Mouse (Mus musculus) cerebellum, postnatal 36 days (tissue): ENCODE data around the gene Olfr548-ps1.
A peak's percentile ranks its signal among the peaks of the same experiment; 100 is the strongest.
"Not testable (repeated sequence)": the region's sequence is repeated elsewhere in the genome, so short reads cannot be mapped to it uniquely, and the experiment has no call there.

ENCODE experiments used
- DNase-seq, 2 experiments: peaks; one replicate each; pipeline ENCODE4 v3.0.0; 2021 to 2022; ENCODE audit warnings: mixed read lengths in 2 of 2

The Olfr548-ps1 gene

GRCm38 (mm10) chr7:102540596-102540995 lies at the start of gene Olfr548-ps1:
Gene Olfr548-ps1 (plus strand): TSS chr7:102540896.
- no peak for DNase-seq

DNA sequence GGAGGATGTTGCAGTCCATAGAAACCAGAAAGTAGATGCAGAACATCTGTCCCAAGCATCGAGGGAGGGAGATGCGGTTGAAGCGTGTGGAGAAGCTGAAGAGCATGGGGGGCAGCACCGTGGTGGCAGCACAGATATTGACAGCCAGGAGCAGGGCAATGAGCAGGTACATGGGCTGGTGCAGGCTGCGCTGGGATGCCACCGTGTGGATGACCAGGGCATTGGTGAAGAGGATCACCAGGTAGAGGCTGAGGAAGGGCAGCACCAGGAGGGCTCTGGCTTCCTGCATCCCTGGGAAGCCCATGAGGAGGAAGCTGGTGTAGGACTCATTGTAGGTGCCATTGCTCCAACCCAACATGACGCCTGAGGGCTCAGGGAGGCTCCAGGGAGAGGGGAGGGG lies 46.3 kb upstream of the Olfr548-ps1 start:
- DNase-seq, result not testable (repeated sequence)

DNA sequence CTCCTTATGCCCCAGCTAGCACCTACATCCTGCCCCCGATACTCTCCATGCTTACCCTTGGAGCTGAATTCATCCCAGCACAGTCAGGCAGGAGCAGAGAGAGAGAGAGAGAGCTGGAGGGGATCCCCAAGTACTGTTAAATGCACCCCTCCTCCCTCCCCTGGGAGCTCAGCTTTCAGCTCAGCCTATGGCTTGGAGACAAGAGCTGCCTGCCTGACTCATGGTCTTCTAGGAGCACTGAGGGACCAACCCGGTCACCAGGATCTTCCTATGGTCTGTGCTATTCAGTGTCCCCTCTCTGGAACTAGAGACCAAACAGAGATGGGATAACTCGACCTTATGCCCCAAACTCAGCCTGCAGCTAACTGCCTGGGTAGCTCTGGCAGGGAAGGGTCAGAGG lies 41.2 kb upstream of the Olfr548-ps1 start, which contains the start of gene Olfr545:
Olfr545 (minus strand) TSS at position 101 of the 400 bp plus-strand sequence.
- DNase-seq, result no peak

GRCm38 (mm10) chr7:102501986-102502385 lies 38.7 kb upstream of the Olfr548-ps1 start:
- peak; percentile 35 to 50 for DNase-seq

GRCm38 (mm10) chr7:102506848-102507247 lies 33.8 kb upstream of the Olfr548-ps1 start:
- peak; percentile 78 to 87 for DNase-seq

DNA sequence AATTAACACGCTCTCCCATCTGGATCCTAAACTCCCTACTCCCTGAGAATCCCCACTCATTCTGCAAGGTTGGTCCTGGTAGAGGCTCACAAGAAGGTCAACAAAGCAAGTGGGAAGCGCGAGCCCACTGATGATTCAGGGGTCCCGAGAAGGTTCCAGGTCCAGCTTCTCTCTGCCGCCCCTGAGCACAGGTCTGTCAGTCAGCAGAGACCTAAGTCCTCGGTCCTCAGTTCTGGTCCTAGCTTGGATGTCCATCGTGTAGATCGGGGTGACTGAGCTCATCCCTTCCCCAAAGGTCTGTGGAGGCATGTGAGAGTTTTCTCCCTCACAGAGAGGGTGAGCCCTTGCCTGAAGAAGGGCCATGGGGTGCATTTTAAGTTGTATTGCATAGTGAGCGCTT lies 32.6 kb upstream of the Olfr548-ps1 start:
- DNase-seq, result no peak

DNA sequence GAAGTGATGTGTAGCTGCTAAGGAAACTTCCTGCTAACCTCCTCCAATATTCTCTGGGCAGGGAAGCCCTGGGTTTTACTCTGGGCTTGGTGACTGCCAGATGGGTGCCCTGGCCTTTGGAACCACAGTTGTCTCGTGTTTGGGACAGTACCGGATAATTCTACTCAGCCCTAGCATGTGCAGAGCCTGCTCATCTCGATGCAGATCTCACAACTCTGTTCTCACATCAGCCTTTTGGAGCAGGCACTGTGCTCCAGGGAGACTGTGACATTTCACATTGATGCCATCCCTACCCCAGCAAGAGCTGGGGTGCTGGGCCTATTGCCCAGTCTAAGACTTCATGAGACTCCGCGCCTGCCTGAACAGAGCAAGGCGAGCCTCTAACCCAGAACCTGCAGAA lies 32.0 kb upstream of the Olfr548-ps1 start:
- no peak for DNase-seq

DNA sequence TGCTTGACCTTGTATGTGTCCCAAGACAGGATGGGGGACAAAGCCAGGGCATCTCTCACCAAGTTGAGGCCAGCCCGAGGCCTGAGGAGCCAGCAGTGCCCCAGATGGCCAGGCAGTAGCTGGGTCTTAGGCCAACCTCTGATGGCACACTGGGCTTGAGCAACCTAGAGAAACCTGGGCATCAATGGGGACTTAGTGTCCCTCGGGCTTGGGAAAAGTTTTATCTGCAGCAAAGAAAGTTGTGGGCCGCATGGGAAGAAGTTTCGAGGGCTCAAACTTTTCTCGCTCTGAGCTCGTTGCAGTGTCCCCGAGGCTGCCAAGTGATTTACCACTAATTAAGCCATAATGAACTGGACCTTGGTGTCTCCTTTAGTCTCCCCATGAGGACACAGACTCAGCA lies 31.0 kb upstream of the Olfr548-ps1 start:
- DNase-seq, result no peak

DNA sequence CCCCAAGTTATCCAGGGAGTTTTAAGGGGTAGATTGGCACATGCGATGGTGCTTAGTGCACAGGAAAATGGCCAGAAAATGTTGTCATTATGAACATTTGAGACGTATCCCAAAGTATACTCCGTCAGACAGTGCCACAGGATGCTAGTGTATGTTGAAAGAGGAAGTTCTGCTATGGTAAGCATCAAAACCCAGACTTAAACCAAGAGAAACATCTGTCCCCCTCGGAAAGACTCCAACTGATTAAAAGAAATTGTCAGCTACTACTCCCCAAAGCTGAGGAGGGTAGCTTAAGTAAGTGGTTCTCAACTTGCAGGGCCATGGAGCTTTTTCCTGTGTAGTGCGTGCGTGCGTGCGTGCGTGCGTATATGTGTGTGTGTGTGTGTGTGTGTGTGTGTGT lies 28.8 kb upstream of the Olfr548-ps1 start:
- no peak for DNase-seq

DNA sequence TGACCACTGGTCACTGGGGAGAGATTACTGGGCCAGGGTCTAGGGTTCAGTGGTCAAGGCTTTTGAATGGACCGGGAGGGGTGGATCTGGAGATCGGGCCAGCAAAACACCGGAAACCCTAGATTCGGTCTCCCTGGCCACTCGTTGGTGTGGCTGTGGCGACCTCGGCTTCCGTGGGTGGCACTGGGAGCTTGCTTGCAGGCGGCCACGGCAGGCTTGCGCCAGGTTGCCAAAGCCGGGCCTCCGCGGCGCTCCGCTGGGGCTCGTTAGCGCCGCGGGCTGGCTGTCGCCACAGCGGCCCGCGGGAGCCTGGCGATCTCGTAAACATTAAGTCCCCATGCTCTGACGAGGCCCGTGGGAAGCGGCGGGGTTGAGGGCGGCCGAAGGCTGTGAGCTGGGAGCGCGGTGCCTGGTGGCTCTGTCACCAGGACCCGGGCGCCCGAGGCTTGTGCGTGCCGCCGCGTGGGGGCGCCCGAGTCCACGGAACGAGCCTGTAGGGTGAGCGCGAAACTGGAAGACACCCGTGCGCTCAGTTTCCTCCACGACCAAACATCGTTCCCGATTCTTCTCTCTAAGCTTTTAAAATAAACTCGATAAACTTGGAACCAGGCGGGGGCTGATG lies 27.8 kb upstream of the Olfr548-ps1 start:
- DNase-seq, result peak; percentile 87 to 90

DNA sequence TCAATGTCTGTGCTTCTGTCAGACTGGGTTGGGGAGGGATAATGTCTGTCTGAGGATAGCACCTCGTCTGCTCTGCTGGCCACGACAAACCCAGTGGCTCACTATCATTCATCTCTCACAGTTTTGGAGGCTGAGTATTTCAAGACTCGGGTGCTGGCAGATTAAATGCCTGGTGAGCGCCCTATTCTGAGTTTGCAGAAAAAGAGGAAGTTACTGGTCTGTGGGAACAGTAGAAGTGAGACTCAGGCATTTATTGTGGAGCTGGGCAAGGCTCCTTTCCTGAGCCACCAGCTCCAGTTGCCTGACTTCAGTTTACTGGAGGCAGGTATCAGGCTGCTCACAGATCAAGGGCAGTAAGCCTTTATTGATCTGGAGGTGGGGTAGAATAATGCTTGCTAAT lies 26.6 kb upstream of the Olfr548-ps1 start:
- DNase-seq, result no peak

- DNase-seq, result peak; percentile 46 to 54
Measured at GRCm38 (mm10) chr7:102516261-102517050, 24.2 kb upstream of the Olfr548-ps1 start.

- no peak for DNase-seq
Measured at GRCm38 (mm10) chr7:102517051-102517335, 23.7 kb upstream of the Olfr548-ps1 start.

DNA sequence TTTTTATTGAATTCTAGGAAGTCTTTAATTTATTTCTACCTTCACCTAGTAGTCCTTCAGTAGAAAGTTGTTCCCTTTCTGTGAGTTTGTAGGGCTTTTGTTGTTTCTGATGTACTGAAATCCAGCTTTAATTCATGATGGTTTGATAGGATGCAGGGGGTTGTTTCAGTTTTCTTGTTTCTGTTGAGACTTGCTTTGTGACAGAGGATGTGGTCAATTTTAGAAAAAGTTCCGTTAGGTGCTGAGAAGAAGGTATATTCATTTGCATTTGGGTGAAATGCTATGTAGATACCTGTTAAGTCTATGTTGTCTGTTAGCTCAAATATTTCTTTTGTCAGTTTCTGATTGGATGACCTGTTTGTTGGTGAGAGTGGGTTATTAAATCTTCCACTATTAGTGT lies 11.6 kb upstream of the Olfr548-ps1 start:
- no peak for DNase-seq

DNA sequence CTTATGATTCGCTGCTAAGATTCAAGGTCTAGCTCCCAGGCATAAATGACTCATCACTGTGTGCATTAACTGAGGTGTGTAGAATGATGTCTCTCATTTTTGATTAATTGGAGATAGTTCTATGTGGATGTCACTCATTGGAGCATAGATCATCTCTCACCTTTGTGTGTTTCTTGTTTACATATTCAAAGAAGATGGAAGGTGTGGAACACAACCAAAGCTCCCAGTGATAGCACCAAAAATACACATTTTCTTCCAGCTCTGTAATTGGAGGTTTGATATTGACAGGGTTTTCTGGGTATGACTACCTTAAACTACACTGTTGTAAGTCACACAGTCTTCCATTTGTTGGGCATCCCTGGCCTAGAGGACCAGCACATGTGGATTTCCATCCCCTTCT lies 6.2 kb upstream of the Olfr548-ps1 start, which contains the start of gene Olfr547:
Olfr547 (plus strand) TSS at position 301 of the 400 bp plus-strand sequence.
- DNase-seq, result no peak

GRCm38 (mm10) chr7:102541251-102541650 lies 555 bp downstream of the Olfr548-ps1 start:
- DNase-seq, result no peak

DNA sequence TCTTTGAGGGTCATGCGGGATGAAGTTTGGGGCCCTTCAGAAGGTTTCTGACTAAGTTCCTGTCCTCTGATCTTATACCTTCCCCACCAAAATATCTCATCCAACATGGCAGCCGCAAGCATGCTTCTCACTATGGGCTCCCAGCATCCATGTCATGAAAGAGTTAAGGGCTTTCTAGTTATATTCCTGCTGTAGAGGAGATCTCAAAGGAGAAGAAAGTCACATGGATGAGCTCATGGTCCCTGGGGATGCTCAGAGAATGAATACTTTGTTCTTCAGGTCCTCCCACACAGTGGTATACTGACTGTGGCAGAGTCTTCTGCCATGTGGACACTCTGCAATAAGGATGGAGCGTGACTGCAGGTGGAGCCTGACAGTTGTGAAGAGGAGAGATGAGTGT lies 8.9 kb downstream of the Olfr548-ps1 start, which contains the start of gene Olfr549:
Olfr549 (plus strand) TSS at position 301 of the 400 bp plus-strand sequence.
- no peak for DNase-seq

DNA sequence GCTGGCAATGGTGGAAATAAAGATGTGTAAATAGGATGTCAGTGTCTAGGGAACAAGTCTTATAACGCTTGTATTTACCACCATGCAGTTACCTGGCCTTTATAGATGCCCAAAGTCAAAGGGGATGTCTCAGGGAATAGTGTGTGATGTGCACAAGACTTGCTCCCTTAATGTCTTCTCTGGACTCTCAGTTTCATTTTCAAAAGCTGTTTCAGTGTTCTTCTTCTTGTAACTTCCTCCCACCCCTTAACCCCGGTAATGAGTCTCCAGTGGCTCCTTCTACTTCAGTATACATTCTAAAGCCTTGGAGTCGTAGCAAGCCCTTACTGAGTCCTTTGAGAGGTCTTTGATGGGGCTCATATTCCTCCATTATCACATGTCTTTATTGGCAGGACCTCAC lies 12.6 kb downstream of the Olfr548-ps1 start:
- no peak for DNase-seq

DNA sequence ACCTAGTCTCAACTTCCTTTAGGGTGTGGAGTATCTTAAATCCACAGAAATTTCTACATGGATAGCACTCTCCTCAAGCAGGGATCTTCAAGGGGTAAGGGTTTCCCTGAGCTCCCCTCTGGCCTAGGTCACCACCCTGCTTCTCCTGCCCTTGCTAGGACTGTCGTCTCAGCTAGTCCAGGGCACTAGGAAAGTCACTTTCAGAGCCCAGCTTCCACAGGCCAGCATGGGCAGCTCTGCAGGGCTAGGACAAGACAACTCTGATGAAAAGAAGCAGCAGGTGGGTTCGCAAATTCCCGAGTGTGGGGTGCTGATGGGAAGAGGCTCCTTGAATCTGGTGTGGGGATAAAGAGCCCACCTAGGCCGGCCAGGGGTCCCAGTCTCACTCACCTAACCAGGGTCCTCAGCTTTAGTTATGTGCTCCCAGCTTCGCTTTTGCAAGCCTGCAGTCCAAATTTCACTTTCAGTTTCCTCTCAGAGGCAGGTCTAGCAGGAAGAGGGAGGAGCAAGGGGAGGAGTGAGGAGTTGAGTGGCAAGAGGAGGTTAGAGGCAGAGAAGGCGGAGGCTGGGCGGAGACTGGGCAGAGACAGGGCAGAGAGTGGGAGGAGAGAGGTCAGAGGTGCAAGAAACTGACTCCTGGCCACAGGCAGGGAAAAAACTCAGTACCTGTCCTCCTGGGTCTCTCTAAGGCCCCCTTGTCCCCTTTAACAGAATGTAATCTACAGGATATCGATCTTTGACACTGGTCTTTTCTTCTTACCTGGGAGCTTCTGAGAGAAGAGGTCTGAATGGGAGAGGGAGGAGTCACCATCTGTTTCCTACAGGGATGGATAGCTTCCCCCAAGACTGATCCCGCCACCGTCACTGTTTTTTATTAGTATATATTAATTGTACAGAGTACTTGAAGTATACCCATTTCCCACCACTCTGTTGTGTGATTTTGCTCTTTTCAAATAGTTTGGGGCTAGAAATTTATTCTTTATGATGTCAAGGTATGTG lies 24.6 kb downstream of the Olfr548-ps1 start, which contains the start of gene Trim21:
Trim21 (minus strand) TSS at position 488 of the 999 bp plus-strand sequence.
- peak; percentile 36 to 40 for DNase-seq

DNA sequence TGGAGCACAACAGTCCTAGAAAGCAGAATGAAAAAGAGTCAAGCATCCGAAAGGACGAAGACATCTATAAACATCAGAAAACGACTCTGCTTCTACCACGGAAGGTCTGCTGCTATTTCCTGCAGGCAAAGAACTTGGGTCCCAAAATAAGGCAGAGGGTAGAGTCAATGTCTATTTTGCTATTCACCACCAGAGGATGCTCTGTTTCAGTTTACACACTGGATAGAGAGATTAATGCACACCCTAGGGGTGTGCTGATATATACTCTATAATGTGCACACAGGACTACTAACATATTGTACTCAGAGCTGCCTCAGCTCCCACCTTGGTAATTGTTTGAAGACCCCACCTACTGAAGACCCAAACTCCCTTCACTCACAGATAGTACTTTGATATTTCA lies 25.5 kb downstream of the Olfr548-ps1 start:
- no peak for DNase-seq

GRCm38 (mm10) chr7:102571142-102571541 lies 30.4 kb downstream of the Olfr548-ps1 start, which contains the start of gene Olfr550:
Gene Olfr550 (plus strand): TSS chr7:102571442.
- no peak for DNase-seq

GRCm38 (mm10) chr7:102573174-102573830 lies 32.6 kb downstream of the Olfr548-ps1 start:
- DNase-seq, result no peak
